Mouse (Mus musculus) erythroblast, embryonic 14.5 days (primary cell): Measurements from ENCODE around the gene Armc6.

Source experiments
- GATA1 ChIP-seq: IDR thresholded peaks from 2 replicates; pipeline ENCODE4 v1.6.1; 2012; ENCODE audit warnings: low read length, inconsistent platforms, mixed read lengths
- TAL1 ChIP-seq: IDR thresholded peaks from 3 replicates; pipeline ENCODE4 v1.6.1; 2012; ENCODE audit warnings: low read length, inconsistent platforms, mixed read lengths

DNA sequence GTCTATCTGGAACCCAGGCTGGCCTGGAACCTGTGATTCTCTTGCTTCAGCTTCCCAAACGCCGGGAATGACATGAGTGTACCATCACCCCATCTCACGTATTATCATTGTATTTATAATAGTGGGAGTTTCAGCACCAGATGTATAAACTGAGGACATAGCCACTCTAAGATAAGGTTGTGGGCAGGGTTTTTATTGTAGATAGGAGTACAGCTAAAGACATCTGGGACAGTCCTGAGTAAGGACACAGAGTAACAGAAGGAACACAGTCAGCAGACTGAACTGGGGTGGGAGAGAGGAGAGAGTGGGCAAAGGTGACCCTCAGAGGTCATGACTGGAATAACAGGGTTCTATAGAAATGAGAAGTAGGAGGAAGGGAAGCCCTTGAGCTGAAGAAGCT is 33.4 kb upstream of the Armc6 start:
- TF ChIP-seq TAL1 (no peak), GATA1 (no peak)
